Mouse (Mus musculus): ENCODE results near the gene Chn2.
A peak's percentile ranks its signal among the peaks of the same experiment; 100 is the strongest.

Chn2 gene

DNA sequence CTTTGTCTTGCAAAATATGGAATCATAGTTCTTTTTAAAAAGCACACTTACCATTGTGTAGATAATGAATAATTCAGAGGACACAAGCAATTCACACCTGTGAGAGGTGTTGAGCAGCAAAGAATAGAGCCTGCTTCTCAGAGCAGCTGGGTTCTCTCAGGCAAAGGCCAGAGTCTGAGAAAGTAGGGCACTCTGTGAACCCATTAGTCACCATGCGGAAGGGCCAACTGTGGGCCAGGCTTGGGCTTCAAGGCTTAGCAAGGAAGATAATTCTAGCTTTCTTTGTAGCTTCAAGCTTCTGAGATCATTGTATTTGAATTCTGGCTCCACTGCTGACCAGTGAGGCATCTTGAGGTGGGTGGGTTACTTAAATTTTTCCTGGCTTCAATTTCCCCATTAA lies 2.8 kb downstream of the Chn2 start:
- DNase-seq (ENCODE audit: low read depth, low spot score): no peak

DNA sequence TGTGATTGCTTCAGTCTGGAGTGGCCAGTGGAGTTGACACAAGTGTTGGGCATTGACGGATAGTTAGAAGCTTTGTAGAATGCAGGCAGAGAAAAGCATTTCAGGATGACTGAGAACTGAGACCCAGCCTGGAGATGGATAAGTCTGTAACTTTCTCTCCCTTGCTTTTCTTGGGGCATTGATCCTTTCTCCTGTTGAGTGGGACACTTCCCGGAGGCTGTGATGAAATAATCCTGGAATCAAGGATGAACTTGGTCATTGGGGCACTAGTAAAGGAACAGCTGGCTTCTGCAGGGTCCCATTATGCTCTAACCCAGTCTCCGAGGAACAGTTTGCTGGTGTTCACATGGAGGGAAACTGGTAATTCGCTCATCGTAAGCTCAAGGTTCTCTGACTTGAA lies 4.2 kb downstream of the Chn2 start:
- no peak for DNase-seq (ENCODE audit: low read depth, low spot score)

DNA sequence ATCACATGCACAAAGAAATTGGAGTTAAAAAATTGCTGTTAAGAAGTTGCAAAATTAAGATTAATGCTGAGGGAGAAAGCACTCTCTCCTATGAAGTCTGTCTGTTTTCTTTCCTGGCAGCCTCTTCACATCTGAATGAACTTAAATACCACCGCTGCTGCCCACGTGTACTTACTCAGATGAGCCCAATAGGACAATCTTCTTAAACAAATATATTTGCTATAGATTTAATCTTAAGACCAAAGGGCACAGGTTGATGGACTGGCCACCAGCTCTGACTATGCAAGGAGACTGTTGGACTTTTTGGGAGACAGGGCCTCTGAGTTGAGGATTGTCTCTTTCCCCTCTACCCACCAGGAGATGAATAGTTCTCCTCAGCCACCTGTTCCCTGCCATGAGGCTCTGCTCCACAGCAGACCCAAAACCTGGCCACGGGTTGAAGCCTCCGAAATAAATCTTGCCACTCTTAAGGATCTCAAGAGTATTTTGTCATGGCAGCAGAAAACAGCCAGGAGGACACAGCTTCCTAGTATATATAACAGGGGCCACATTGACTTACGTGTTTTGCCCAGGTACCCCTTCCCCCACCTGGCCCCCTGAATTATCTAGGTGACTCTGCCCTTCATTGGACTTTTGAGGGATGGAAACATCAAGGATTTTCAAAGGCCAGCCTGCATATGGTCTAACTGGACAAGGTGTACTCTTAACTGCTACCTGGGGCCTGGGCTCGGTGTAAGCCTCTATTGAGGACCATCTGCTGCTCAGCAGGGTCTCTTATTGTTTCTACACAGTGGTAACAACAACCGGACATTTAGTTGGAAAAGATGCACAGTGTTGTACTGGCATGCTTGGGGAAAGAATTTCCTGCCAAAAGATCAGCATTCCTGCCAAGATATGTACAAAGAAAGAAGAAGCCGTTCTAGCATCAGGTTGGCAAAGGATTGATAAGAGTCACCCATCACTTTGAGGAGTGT lies 6.7 kb downstream of the Chn2 start:
- DNase-seq (ENCODE audit: low read depth, low spot score): no peak

DNA sequence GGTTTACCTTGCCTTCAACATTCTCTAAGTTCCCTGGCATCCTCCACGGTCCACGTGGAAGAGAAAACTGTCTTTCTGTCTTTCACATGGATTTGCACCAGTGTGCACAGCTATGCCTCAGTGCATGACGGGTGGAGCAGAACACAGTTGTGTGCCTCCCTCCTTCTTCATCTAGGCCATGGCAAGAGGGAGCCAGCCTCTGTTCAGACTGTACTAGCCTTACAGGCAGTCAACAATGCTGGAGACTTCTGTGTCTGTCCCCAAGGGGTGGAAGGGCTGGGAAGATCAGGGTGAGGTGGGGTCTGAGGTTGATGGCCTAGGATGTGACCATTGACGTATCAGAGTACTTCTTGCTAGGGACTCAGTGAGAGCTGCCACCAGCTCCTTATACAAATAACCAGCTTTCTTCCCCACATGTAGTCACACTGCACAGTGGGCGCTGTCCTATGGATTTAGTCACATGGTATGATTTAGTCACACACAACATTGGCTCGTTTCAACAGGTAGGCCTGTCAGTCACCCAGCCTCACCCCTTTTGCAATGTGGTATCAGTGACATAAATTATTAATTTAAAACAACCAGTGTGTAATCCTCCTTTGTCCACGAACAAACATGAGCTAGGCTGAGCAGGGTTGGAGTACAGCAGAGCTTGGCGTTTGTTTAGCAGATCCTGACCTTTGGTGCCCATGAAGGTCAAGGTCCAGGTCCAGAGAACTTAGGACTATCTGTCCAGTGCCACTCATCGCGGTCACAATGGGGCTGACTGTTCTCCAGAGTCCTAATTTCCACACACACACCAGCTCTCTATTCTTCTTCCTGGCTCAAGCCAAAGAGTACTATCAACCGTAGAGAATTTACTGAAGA lies 7.8 kb downstream of the Chn2 start:
- DNase-seq (ENCODE audit: low read depth, low spot score): no peak

DNA sequence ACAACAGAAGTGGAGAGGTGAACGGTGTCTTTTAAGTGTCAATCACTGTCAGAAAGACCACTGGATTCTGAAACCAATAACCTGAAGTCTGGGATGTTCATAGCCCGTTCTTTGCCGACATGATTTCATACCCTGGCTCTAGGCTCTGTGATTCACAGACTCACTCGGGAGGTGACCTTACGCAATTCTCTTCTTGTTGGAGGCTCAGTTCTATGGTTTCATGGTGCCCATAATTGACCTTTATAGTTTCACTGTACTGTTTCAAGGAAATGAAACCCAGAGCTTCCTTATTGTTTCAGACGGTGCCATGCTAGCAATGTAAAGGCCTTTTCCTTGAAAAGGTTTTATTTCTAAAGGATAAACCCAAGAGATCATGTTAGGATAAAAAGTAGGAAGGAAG lies 9.4 kb downstream of the Chn2 start:
- no peak for DNase-seq (ENCODE audit: low read depth, low spot score)

DNA sequence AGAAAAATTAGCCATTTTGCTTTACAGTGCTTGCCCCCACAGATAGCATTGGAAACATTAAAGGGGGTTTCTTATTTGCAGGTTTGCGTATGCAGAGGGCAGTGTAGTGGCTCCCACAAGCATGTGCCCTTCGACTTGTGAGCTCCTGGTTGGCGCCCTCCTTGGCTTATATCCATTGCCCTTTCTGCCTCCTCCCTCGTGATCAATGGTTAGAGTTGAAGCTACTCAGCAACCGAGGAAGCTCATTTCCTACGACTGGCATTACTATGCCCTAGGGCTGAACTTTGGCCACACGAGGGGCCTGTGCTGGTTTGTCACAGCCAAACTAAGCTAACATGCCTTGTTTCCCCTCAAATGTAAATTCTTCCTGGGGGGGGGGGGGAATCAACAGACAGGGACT lies 11.8 kb downstream of the Chn2 start:
- DNase-seq (ENCODE audit: low read depth, low spot score): no peak

DNA sequence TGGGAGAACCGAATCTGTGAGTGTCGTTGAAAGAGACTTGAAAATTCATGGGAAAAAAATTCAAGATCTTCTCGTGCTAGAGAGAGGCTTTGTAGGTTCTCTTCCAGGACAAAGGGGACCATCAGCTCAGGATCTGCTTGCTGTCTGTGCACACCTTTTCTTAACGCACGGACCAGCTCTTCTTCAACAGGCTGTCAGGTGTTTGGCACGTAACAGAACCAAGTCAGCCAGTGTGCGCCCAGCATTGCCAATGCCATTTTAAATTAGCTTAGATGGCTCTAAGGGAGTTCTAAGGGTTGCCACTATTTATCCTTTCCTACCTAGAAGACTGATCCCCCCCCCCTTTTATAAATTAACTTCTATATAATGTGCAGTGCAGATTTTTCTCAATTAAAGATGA lies 12.8 kb downstream of the Chn2 start:
- no peak for DNase-seq (ENCODE audit: low read depth, low spot score)

DNA sequence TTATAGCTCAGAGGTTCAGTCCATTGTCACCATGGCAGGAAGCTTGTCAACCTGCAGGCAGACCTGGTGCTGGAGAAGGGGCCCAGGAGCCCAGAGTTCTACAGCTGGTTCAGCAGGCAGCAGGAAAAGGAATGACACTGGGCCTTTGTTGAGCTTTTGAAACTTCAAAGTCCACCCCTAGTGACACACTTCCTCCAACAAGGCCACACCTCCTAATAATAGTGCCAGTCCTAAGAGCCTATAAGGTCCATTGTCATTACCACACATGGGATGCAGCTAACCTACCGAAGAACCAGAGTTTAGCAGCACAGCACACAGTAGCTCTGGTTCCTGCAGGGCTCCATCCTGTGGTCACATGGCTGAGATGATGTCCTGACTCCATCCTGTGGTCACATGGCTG lies 13.3 kb downstream of the Chn2 start:
- no peak for DNase-seq (ENCODE audit: low read depth, low spot score)

DNA sequence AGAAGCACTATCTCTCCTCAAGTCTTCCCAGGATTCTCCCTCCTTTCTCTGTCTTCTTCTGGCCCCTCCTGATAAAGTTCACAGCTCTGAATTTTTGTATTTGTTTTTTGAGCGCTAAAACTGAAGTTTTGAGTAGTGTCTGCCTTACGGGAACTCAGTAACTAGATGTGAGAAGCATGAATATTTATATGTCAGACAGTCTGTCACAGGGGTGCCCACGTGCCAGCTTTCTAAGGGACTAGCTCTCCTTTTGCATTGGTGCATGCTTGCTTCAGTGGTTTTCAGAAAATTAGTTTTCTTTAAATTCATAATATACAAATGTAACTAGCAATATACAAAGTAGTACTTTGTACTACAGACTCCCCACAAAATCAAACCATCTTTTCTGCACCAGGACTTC lies 14.0 kb downstream of the Chn2 start:
- DNase-seq (ENCODE audit: low read depth, low spot score): no peak

DNA sequence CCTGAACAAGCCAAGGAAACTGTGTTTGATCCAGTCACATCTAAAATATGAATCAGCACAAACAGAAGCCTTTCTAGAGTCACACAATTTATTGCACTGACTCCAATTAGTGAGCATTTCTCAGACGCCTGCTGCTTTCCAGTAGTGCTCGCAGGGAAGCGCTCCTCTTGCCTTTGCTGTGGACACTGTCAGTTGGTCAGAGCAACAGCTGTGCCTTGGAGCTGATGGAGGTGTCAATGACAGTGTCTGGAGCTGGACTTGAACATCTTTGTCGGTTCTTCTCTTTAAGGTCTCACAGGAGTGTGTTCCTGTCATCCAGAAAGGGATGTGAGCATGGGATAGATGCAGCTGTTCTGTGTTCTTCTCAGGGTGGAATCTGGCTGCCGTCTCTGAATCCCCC lies 16.0 kb downstream of the Chn2 start:
- DNase-seq (ENCODE audit: low read depth, low spot score): no peak

DNA sequence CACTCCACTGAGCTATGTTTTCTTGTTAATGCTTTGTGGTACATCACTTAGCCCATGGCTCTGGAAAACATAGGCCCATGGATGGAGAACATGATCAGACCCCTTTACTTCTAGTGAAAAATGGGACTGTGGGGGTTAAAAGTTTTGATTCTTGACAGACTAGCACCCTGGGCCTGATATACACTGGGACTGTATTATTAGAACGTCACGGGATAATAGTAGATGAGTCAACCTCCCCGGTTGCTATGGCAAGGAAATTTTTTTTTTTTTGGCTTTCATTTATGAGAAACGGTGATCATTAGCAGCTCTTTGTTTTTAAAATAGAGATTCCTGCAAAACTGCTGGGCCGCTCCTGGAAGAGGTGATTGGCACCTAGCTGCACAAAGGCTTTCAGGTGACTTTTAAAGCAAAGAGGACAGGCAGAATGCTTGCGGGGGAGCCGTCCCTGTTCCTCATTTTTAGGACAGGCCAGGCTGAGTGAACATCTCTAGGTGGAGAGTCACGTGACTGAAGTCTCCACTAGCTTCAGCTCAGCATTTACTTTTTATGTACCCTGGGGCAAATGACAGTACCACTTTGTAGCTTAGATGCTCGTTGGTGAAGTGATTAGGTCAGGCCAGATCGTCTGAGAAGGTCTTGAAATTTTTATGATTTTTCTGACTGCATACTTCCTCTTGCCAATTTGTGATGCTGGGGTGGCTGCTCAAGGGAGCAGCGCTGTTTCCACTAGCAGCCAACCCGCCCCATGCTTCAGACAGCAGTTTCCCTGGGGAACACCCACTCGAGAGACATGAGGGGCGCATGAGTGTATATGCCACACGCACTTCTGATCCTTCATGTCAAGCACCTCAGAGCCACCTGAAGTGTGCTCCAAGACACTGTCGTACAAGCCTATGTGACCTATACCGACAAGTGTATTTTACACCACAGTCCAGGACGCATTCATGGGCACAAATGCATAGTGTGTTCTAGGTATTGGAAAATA lies 17.5 kb downstream of the Chn2 start:
- no peak for DNase-seq (ENCODE audit: low read depth, low spot score)

DNA sequence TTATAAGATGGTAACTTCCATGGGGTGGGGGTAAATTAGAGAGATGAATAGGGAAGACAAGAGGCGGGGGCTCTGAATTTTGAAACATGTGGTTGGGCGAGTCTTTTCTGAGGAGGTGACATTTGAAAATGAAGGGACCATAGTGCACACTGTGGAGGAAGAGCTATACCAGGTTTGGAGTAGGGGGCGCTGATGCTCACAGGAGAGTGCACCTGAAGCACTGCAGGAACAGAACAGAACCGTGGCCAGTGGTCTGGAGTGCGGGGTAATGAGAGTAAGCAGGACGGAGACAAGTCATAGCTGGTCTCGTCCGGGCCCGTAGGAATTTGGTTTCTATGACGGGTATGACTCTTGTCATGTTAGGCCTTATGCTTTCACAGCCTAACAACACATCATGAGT lies 18.3 kb downstream of the Chn2 start:
- peak; percentile 4 for DNase-seq (ENCODE audit: low read depth, low spot score)

DNA sequence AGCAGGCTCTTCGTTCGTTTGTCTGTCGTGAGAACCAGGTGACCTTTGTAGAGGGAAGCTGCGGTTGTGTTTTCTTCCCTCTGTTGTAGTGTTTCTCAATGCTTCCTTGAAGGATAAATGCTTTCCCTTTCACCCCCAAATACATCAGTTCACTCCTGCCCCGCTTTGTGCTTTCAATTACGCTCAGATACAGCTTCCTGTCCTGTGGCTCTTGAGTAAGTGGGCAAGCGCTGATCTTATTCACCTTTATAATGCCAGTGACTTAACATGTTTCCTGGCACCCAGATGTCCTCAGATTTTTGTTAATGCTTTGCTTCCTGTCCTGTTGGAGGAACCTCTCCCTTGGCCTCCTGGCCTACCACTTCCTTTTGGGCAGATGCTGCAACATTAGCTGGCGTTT lies 19.5 kb downstream of the Chn2 start:
- no peak for DNase-seq (ENCODE audit: low read depth, low spot score)

DNA sequence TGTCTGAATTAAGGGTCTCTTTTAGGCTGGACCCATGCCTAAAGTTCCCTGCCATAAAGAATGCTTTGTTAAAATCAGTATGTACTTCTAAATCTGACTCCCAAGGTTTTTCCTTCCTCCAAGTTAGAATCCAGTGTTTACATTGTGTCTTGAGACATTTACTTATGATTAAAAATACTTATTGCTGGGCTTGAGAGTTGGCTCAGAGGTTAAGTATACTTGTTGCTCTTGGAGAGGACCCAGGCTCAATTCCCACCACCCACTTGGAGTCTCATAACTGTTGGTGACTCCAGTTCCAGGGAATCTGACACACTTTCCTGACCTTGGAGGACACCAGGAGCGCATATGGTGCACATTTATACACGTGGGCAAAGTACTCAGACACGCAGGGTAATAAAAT lies 20.9 kb downstream of the Chn2 start:
- DNase-seq (ENCODE audit: low read depth, low spot score): no peak

DNA sequence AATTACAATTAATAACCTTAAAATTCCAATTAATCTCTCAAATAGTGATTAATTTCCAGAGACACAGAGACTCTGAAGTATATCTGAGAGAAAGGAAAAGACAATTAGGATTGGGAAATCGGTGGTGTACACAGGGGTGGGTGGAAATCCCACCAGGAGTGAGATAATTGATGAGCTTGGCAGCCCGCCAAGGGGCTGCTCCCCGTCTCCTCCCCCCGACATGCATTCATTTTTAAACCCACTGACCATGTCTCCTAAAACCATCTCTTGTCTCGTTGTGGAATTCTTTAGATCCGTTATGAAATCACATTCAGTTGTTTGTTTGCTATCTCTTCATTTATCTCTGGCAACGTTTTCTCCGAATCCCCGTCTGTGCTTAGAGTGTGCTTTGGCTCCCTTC lies 22.0 kb downstream of the Chn2 start:
- no peak for DNase-seq (ENCODE audit: low read depth, low spot score)

DNA sequence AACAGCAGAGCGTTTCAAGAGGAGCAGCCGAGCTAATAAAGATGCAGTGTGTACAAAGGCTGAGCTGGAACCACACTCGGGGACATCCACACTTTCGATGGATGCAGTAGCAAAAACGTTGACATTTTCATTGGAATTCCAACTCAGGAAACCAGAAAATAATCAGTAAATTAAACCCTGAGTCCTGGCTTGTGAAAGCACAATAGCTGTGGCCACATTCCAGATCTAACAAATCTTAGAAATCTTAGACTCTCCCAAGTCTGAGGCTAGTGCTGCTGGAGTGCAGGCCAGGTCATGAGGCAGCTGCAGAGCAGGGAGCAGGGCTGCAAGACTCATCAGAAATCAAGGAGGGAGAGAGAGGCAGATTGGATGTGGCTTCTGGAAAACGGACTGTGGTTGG lies 24.5 kb downstream of the Chn2 start:
- DNase-seq (ENCODE audit: low read depth, low spot score): no peak

DNA sequence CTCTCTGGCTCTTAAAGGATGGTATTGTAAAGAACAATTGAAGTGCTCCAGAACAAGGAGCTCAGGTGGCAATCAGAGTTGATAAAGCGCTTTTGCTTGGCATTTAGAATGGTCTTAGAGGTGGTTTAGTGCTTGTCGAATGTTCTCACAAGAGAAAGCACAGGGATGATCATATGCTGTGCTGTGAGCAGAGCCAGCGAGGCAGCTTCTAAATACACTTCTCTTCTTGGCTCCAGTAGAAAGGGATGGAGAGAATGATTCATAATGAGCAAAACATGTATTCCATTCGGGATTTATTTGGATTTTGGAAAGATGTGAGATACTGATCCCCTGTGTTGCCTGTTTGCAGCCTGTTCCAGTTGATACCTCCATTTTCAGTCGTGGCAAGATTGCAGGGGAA lies 28.0 kb downstream of the Chn2 start:
- no peak for DNase-seq (ENCODE audit: low read depth, low spot score)

DNA sequence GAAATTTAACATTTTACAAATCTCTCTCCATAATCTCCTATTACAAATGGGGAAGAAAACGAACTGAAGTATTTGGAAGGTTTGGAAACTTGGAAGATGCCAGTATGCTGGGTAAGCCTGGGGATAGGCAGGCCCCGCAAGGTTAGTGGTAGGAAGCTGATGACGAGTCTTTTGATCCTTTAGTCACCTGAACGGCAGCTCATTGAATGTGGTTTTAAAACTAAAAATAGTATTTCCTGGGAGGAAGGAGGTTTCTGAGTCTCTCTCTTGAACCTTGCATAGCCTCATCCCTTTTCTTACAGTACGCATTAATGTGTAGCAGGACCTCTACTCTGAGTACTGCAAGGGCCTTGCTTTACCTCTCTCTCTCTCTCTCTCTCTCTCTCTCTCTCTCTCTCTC lies 29.5 kb downstream of the Chn2 start:
- DNase-seq (ENCODE audit: low read depth, low spot score): no peak

DNA sequence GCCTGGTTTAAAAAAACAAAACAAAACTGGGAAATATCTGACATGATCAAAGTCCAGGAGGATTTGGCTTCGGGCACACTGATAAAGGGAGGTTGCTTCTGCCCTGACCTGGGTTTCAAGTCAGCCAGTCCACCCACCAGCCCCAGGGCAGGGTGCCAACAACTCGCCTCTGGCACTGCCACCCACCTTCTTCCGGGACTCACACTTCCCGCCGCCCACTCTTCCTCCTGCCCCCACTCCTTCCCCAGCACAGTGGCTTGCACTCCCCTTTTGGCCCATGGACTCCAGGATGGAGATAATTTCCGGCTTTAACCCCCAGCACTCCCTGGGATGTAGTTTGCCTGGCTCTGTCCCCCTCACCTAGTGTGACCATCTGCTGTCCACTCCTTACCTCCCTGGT lies 31.4 kb downstream of the Chn2 start:
- no peak for DNase-seq (ENCODE audit: low read depth, low spot score)

DNA sequence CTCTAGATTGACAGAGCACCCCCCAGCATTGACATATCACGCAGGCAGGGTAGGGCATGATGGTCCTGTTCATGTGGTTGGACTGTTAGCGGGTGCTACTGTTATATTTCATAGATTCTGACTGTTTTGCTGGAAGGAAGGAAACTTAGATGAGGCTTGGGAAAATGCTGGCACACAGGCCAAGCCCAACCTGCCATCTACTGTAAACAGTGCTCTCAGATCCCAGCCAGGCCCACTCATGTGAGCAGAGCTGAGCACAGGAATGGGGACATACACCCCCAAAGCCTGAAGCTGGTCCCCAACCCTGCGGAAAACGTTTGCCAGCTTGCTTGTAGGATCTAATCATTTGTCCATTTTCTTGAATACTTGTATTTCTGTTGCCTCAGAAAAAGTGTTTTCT lies 32.1 kb downstream of the Chn2 start:
- DNase-seq (ENCODE audit: low read depth, low spot score): no peak

DNA sequence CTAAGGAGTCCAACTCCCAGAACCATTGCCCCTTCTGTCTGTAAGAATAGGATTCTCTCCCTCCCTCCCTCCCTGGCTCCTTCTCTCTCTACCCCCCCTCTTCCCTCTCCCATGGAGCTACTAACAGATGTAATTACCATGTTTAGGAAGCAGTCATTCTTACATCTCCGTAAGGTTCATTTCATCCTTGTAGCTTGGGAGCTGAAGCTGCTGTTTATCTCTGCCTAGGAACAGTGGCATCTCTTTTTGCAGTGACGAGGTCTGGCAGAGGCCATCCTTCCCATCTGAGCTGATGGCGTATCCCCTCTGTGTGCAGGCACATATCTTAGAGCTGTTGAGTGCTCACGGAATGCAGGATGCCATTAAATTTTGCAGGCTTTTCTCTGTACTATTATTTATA lies 35.1 kb downstream of the Chn2 start:
- no peak for DNase-seq (ENCODE audit: low read depth, low spot score)

DNA sequence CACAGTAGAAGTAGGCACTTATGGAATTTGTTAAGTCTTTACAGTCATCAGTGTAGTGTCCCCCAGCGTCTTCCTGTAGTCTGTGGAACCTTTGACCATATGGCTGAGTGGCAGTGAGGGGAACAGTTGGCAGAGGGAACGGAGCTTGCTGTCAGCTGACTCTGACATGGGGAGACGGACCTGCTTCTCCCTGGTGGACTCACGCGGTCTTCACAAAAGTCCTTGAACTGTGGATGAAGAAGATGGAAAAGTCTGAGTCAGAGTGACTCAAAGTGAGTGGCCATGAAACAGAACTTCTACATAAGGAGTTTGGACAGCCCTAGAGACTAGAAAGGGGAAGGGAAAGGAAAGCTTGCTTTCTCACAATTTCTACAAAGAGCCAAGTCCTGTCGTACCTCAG lies 36.1 kb downstream of the Chn2 start:
- no peak for DNase-seq (ENCODE audit: low read depth, low spot score)
